Mouse (Mus musculus): ENCODE measurements around the gene Gm17660. TPM values are rescaled to one million over a fixed set of nuclear protein-coding genes. Genes with fewer than 3 reads are reported as not detected.

The Gm17660 gene
- total and polyA plus RNA-seq, 3 experiments = not detected

DNA sequence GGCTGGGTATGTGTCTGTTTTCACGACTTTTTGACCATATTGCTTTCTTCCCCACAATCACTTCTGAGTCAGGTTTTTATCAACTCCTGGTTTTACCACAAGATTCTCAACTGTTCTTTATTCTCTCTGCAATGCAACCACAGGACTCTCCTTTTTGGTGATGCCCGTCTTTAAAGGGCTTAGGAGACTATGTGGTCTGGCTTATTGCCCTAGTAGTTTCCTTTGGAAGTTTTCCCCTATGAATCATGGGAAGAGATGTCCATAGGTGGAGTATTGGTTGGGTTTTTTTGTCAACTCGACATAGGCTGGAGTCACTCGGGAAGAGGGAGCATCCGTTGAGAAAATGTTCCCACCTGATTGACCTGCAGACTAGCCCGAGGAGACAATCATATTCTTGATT lies 3.3 kb upstream of the Gm17660 start:
- Histone ChIP-seq H3K4me3 (ENCODE audit: control insufficient read depth in 1 of 2, insufficient read depth in 1 of 2, low read depth in 2 of 2, low read length in 2 of 2) (no peak overlapping the region), H3K79me2 (ENCODE audit: control insufficient read depth, insufficient read depth, low read length, poor library complexity) (no peaks in the 10 kb centered on the region), H3K9me3 (replicated peaks; ENCODE audit: insufficient read depth, low read length) (no peaks in the 10 kb centered on the region), H3K9ac (ENCODE audit: control insufficient read depth, low read depth, low read length, poor library complexity, severe bottlenecking) (no peak overlapping the region), H3K4me1 (ENCODE audit: control insufficient read depth in 1 of 2, insufficient read depth in 2 of 2, low read length in 2 of 2) (no peaks in the 10 kb centered on the region), H3K27me3 (ENCODE audit: control insufficient read depth in 1 of 2, insufficient read depth in 2 of 2, low read length in 2 of 2) (no peaks in the 10 kb centered on the region; a peak in 1 of 4 replicates), H3K36me3 (ENCODE audit: control insufficient read depth in 1 of 2, insufficient read depth in 2 of 2, low read length in 2 of 2) (no peaks in the 10 kb centered on the region), H3K27ac (ENCODE audit: control insufficient read depth, low read depth, low read length) (no peak overlapping the region)
- no peak for DNase-seq (ENCODE audit: low read depth, low spot score)
- TF ChIP-seq MXI1 (IDR thresholded peaks at IDR 0.05; ENCODE audit: low read depth, low read length) = no peak
- TF ChIP-seq CHD2 (IDR thresholded peaks at IDR 0.05; ENCODE audit: low read length) = no peak
- TF ChIP-seq UBTF (IDR thresholded peaks at IDR 0.05; ENCODE audit: borderline replicate concordance, insufficient read depth, low read depth, low read length) = no peak
- no peak for TF ChIP-seq TBP (IDR thresholded peaks at IDR 0.05; ENCODE audit: low read depth, low read length)
- no peak for TF ChIP-seq CHD1 (IDR thresholded peaks at IDR 0.05; ENCODE audit: low read depth, low read length)
- no peak for TF ChIP-seq GABPA (IDR thresholded peaks at IDR 0.05; ENCODE audit: low read depth, low read length)
- TF ChIP-seq GATA1 (IDR thresholded peaks at IDR 0.05; ENCODE audit: low read depth, low read length) = no peak
- TF ChIP-seq USF1 (IDR thresholded peaks at IDR 0.05; ENCODE audit: low read depth, low read length) = no peak
- TF ChIP-seq POLR2AphosphoS5 (IDR thresholded peaks at IDR 0.05; ENCODE audit: borderline replicate concordance, low read depth, low read length) = no peak
- TF ChIP-seq RCOR1 (IDR thresholded peaks at IDR 0.05; ENCODE audit: low read depth, low read length) = no peak
- TF ChIP-seq ZKSCAN1 (IDR thresholded peaks at IDR 0.05; ENCODE audit: low read depth, low read length) = no peak
- TF ChIP-seq ELF1 (IDR thresholded peaks at IDR 0.05; ENCODE audit: low read depth, low read length) = no peak
- no peak for TF ChIP-seq TAL1 (IDR thresholded peaks at IDR 0.05; ENCODE audit: low read length)
- TF ChIP-seq CTCF (IDR thresholded peaks at IDR 0.05 in 2 of 3, conservative IDR thresholded peaks at IDR 0.05 in 1 of 3; ENCODE audit: control insufficient read depth in 1 of 3, insufficient read depth in 1 of 3, low read depth in 2 of 3, low read length in 3 of 3, poor library complexity in 1 of 3, severe bottlenecking in 1 of 3) = no peak
- no peak for TF ChIP-seq MAFK (IDR thresholded peaks at IDR 0.05; ENCODE audit: borderline replicate concordance, low read depth, low read length)
- no peak for TF ChIP-seq E2F4 (IDR thresholded peaks at IDR 0.05; ENCODE audit: borderline replicate concordance, low read depth, low read length)

- DNase-seq (ENCODE audit: low read depth, low spot score) = no peak
- no peaks in the 10 kb centered on the region for H3K4me1 ChIP-seq (ENCODE audit: control insufficient read depth in 1 of 2, insufficient read depth in 2 of 2, low read length in 2 of 2)
- H3K9ac ChIP-seq (ENCODE audit: control insufficient read depth, low read depth, low read length, poor library complexity, severe bottlenecking) = no peak overlapping the region
- no peak overlapping the region for H3K27ac ChIP-seq (ENCODE audit: control insufficient read depth, low read depth, low read length)
- no peaks in the 10 kb centered on the region for H3K36me3 ChIP-seq (ENCODE audit: control insufficient read depth in 1 of 2, insufficient read depth in 2 of 2, low read length in 2 of 2)
- H3K9me3 ChIP-seq (replicated peaks; ENCODE audit: insufficient read depth, low read length) = no peaks in the 10 kb centered on the region
- TF ChIP-seq ZMIZ1 (IDR thresholded peaks at IDR 0.05; ENCODE audit: low read depth, low read length) (no peak), MXI1 (IDR thresholded peaks at IDR 0.05; ENCODE audit: low read depth, low read length) (no peak), TCF12 (IDR thresholded peaks at IDR 0.05; ENCODE audit: low read depth, low read length) (no peak), MEF2A (IDR thresholded peaks at IDR 0.05; ENCODE audit: extremely low read depth, insufficient replicate concordance, low read depth, low read length, poor library complexity, severe bottlenecking) (no peak), GATA1 (IDR thresholded peaks at IDR 0.05; ENCODE audit: low read depth, low read length) (no peak), SMC3 (IDR thresholded peaks at IDR 0.05; ENCODE audit: low read depth, low read length) (no peak), POLR2AphosphoS2 (IDR thresholded peaks at IDR 0.05; ENCODE audit: low read length) (no peak)
- H3K27me3 ChIP-seq (ENCODE audit: control insufficient read depth in 1 of 2, insufficient read depth in 2 of 2, low read length in 2 of 2) = no peaks in the 10 kb centered on the region
- H3K79me2 ChIP-seq (ENCODE audit: control insufficient read depth, insufficient read depth, low read length, poor library complexity) = no peaks in the 10 kb centered on the region
- no peak overlapping the region for H3K4me3 ChIP-seq (ENCODE audit: control insufficient read depth in 1 of 2, insufficient read depth in 1 of 2, low read depth in 2 of 2, low read length in 2 of 2)
Observed at GRCm38 (mm10) chr5:104076361-104076760, 1.0 kb downstream of the Gm17660 start.
